Mouse (Mus musculus) kidney, adult 2 months (tissue): Measurements from ENCODE around the gene Vwa5b2.

Experiments used
- CTCF ChIP-seq: fragments of 200-500 bp; conservative IDR thresholded peaks from 2 replicates; pipeline ENCODE4 v1.5.1; 2011; ENCODE audit warnings: low read depth, mild to moderate bottlenecking, control low read depth, low read length, moderate library complexity, mixed read lengths; ENCODE audit not compliant: insufficient read depth, insufficient read length
- POLR2A ChIP-seq: fragments of 200-500 bp; IDR thresholded peaks from one replicate; pipeline ENCODE4 v1.6.1; 2011; ENCODE audit warnings: low read depth, low read length, control low read depth

- TF ChIP-seq POLR2A (peak; percentile 92), CTCF (no peak)
These were observed 40.9 kb upstream of the Vwa5b2 start, which contains the start of gene Abcf3 for GRCm38 (mm10) chr16:20548096-20548948.
